Mouse (Mus musculus) CH12.LX (cell line): ENCODE data around the gene Senp1.

ENCODE experiments used
- CTCF ChIP-seq, 2 experiments: IDR thresholded peaks in 1 of 2; conservative IDR thresholded peaks in 1 of 2; 2 replicates each; pipeline ENCODE4 v1.5.1; 2011 to 2012; ENCODE audit warnings: low read depth in 2 of 2, low read length in 2 of 2, improper control_type of control experiment in 1 of 2, inconsistent platforms in 1 of 2, mild to moderate bottlenecking in 1 of 2, moderate library complexity in 1 of 2
- ETS1 ChIP-seq: conservative IDR thresholded peaks from 2 replicates; pipeline ENCODE4 v1.6.1; 2012; ENCODE audit warnings: low read depth, mild to moderate bottlenecking, inconsistent platforms, low read length, improper control_type of control experiment, moderate library complexity
- MYC ChIP-seq: IDR thresholded peaks from 2 replicates; pipeline ENCODE4 v1.6.1; 2011; ENCODE audit warnings: low read depth, mild to moderate bottlenecking, improper control_type of control experiment, low read length
- SIN3A ChIP-seq: IDR thresholded peaks from 2 replicates; pipeline ENCODE4 v1.6.1; 2012; ENCODE audit warnings: low read length, improper control_type of control experiment, inconsistent platforms
- USF1 ChIP-seq: IDR thresholded peaks from 2 replicates; pipeline ENCODE4 v1.6.1; 2014; ENCODE audit warnings: low read depth, mild to moderate bottlenecking, inconsistent platforms, low read length, improper control_type of control experiment

DNA sequence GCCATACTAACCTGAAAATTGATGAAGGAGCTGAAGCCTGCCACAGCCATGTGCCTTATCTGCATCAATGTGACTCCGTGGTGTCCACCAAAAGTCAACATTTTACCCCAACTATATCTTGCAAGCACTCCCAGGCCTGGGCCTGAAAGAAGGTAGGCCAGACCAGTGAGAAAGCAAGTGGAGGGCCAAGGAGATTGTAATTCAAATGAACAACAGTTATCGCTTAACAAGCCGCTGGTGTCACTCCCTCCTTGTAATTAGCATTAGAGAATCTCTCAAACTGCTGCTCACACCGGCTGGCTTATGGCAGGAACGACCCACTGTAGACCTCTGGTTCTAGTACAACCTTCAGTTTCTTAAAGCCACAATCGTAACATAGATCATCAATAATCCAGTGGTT is 16.6 kb downstream of the Senp1 start:
- TF ChIP-seq USF1 (no peak), ETS1 (no peak), CTCF (conservative IDR thresholded peaks at IDR 0.05 in 1 of 2, IDR thresholded peaks at IDR 0.05 in 1 of 2; ENCODE audit: low read depth in 2 of 2, low read length in 2 of 2) (no peak), MYC (no peak), SIN3A (no peak)
